ENCODE assay signal across 10 mouse cellular contexts in genomic region chr6:99684899-99685298, GRCm38 (mm10). TPM values are rescaled to one million over a fixed set of nuclear protein-coding genes. Genes with fewer than 3 reads are reported as not detected.
DNase-seq lines count a peak whose midpoint lies in the region; ATAC-seq and TF ChIP-seq lines count a peak whose summit lies in the region.
"Had no signal": no experiment of that assay in that cellular context is flagged by ENCODE, and none has a peak within 500 bp of the region (broad histone marks: within the 10 kb centered on the region; RNA-seq: fewer than 3 reads in every experiment).

No protein-coding gene starts in this region.

- H3K27ac ChIP-seq in limb, embryonic 11.5 days (replicated peaks; ENCODE audit: low read depth, low read length) = no peak overlapping the region
- no peak overlapping the region for H3K27ac ChIP-seq in limb, embryonic 10.5 days
- no peak overlapping the region for H3K27ac ChIP-seq in ES-Bruce4 (ENCODE audit: insufficient read depth, low read length)
- no peak overlapping the region for H3K27ac ChIP-seq in neural tube, embryonic 15.5 days (replicated peaks)
- H3K27ac ChIP-seq: limb, embryonic 12.5 days had no signal

- TF ChIP-seq POLR2A in ES-Bruce4 (IDR thresholded peaks at IDR 0.05; ENCODE audit: insufficient read depth, low read length) = no peak

- no peaks in the 10 kb centered on the region for H3K4me1 ChIP-seq in limb, embryonic 11.5 days (ENCODE audit: control insufficient read depth, insufficient read depth, low read length)
- H3K4me1 ChIP-seq in limb, embryonic 10.5 days = no peaks in the 10 kb centered on the region
- no peaks in the 10 kb centered on the region for H3K4me1 ChIP-seq in ES-Bruce4 (ENCODE audit: control insufficient read depth, insufficient read depth, low read length)
- no peaks in the 10 kb centered on the region for H3K4me1 ChIP-seq in neural tube, embryonic 15.5 days

- DNase-seq in limb, embryonic 11.5 days (ENCODE audit: low spot score) = peak; percentile 43
- DNase-seq in limb, embryonic 10.5 days (ENCODE audit: low spot score) = no peak
- peak; percentile 36 for DNase-seq in c-Kit-positive CD71-negative TER-119-negative erythroid progenitor cells, embryonic 14.5 days (ENCODE audit: low read depth)
- no peak for DNase-seq in layer of hippocampus, adult 9-11 months
- DNase-seq in right cerebral cortex, adult 2 months (ENCODE audit: low spot score in 2 of 2) = no peak

- no peak for ATAC-seq in limb, embryonic 11.5 days (ENCODE audit: insufficient number of reproducible peaks, low FRiP score, low TSS enrichment, low read depth)
- ATAC-seq in neutrophil, adult 5-6 weeks (ENCODE audit: extremely low read depth, insufficient number of reproducible peaks, low FRiP score, poor library complexity, severe bottlenecking) = peak; percentile 69; the same call in 1 of the 2 replicates
- no peak for ATAC-seq in neural tube, embryonic 15.5 days (ENCODE audit: low FRiP score)

- no peak overlapping the region for H3K4me2 ChIP-seq in limb, embryonic 11.5 days (ENCODE audit: low read depth, severe bottlenecking)
- no peak overlapping the region for H3K4me2 ChIP-seq in neural tube, embryonic 15.5 days
- H3K4me2 ChIP-seq: limb, embryonic 12.5 days had no signal

- TF ChIP-seq EP300 in ES-Bruce4 (IDR thresholded peaks at IDR 0.05; ENCODE audit: insufficient read depth, low read depth, low read length) = no peak

- 52% methylated on average over 5 of the region's 5 CpGs for WGBS in limb, embryonic 11.5 days
- 51% methylated on average over 5 of the region's 5 CpGs for WGBS in limb, embryonic 10.5 days
- WGBS in neural tube, embryonic 15.5 days = 57% methylated on average over 5 of the region's 5 CpGs

- H3K27me3 ChIP-seq in limb, embryonic 11.5 days (ENCODE audit: control insufficient read depth, insufficient read depth, low read length) = no peaks in the 10 kb centered on the region
- H3K27me3 ChIP-seq in limb, embryonic 10.5 days (ENCODE audit: low read depth, poor library complexity, severe bottlenecking) = peaks cover 10% of the 10 kb centered on the region
- H3K27me3 ChIP-seq in ES-Bruce4 (ENCODE audit: control insufficient read depth, insufficient read depth, low read length, poor library complexity, severe bottlenecking) = no peaks in the 10 kb centered on the region
- H3K27me3 ChIP-seq in neural tube, embryonic 15.5 days (replicated peaks) = peaks cover 8% of the 10 kb centered on the region; the same call in 1 of the 2 replicates

- no peak overlapping the region for H3K4me3 ChIP-seq in limb, embryonic 11.5 days (ENCODE audit: low read depth, low read length)
- no peak overlapping the region for H3K4me3 ChIP-seq in limb, embryonic 10.5 days
- H3K4me3 ChIP-seq in ES-Bruce4 (ENCODE audit: low read depth, low read length) = no peak overlapping the region
- H3K4me3 ChIP-seq in neural tube, embryonic 15.5 days (replicated peaks) = no peak overlapping the region
- H3K4me3 ChIP-seq: limb, embryonic 12.5 days had no signal

- no peaks in the 10 kb centered on the region for H3K36me3 ChIP-seq in limb, embryonic 11.5 days (ENCODE audit: control insufficient read depth, insufficient read depth, low read length)
- no peaks in the 10 kb centered on the region for H3K36me3 ChIP-seq in limb, embryonic 10.5 days
- H3K36me3 ChIP-seq in ES-Bruce4 (ENCODE audit: control insufficient read depth, insufficient read depth, low read length, poor library complexity, severe bottlenecking) = no peaks in the 10 kb centered on the region
- no peaks in the 10 kb centered on the region for H3K36me3 ChIP-seq in neural tube, embryonic 15.5 days
- H3K36me3 ChIP-seq: limb, embryonic 12.5 days had no signal

- H3K9ac ChIP-seq in limb, embryonic 11.5 days (ENCODE audit: low read length) = no peak overlapping the region
- no peak overlapping the region for H3K9ac ChIP-seq in ES-Bruce4 (ENCODE audit: low read depth, poor library complexity, severe bottlenecking)
- H3K9ac ChIP-seq in neural tube, embryonic 15.5 days (replicated peaks) = no peak overlapping the region
- H3K9ac ChIP-seq: limb, embryonic 12.5 days had no signal

- peak; percentile 42 for TF ChIP-seq CTCF in ES-Bruce4 (IDR thresholded peaks at IDR 0.05; ENCODE audit: low read depth, low read length)

- no peaks in the 10 kb centered on the region for H3K9me3 ChIP-seq in limb, embryonic 11.5 days (ENCODE audit: control insufficient read depth, low read length)
- H3K9me3 ChIP-seq in limb, embryonic 10.5 days (replicated peaks) = no peaks in the 10 kb centered on the region; the same call in 1 of the 2 replicates
- H3K9me3 ChIP-seq in ES-Bruce4 (replicated peaks; ENCODE audit: control insufficient read depth, insufficient read depth, low read length, poor library complexity, severe bottlenecking) = no peaks in the 10 kb centered on the region
- H3K9me3 ChIP-seq in neural tube, embryonic 15.5 days (replicated peaks) = no peaks in the 10 kb centered on the region

RNA-seq across cellular contexts. Expression of gene Gpr27, which starts 7.6 kb away (rescaled TPM):
- polyA plus RNA-seq in limb, embryonic 11.5 days (2014; fragmentation: Nextera tagmentation; extraction: Ambion mirVana) = 2.9 and 3.4 TPM in 2 replicates
- polyA plus RNA-seq in limb, embryonic 10.5 days (2016; fragmentation: Nextera tagmentation; extraction: Ambion mirVana) = 1.0 and 1.1 TPM in 2 replicates
- polyA plus RNA-seq in ES-Bruce4 (2011; ENCODE audit: insufficient read depth, insufficient read length, low read depth, missing spikeins) = 2.1 and 2.9 TPM in 2 replicates
- 0.74 TPM in 1 of 2 replicates, not detected in the other for total RNA-seq in neutrophil, adult 5-6 weeks (2017)
- 15.8 and 20.7 TPM in 2 replicates for polyA plus RNA-seq in neural tube, embryonic 15.5 days (2015; fragmentation: Nextera tagmentation; extraction: Ambion mirVana)

RNA-seq across cellular contexts. Expression of gene Gm20696, which starts 18.3 kb away (rescaled TPM):
- 3.1 and 4.0 TPM in 2 replicates for polyA plus RNA-seq in limb, embryonic 11.5 days (2014; fragmentation: Nextera tagmentation; extraction: Ambion mirVana)
- polyA plus RNA-seq in limb, embryonic 10.5 days (2016; fragmentation: Nextera tagmentation; extraction: Ambion mirVana) = 2.4 and 3.2 TPM in 2 replicates
- polyA plus RNA-seq in ES-Bruce4 (2011; ENCODE audit: insufficient read depth, insufficient read length, low read depth, missing spikeins) = 0.24 TPM in 1 of 2 replicates, not detected in the other
- 58.0 and 58.2 TPM in 2 replicates for total RNA-seq in neutrophil, adult 5-6 weeks (2017)
- polyA plus RNA-seq in neural tube, embryonic 15.5 days (2015; fragmentation: Nextera tagmentation; extraction: Ambion mirVana) = 2.3 and 2.7 TPM in 2 replicates

RNA-seq across cellular contexts. Expression of gene Eif4e3, which starts 18.3 kb away (rescaled TPM):
- polyA plus RNA-seq in limb, embryonic 11.5 days (2014; fragmentation: Nextera tagmentation; extraction: Ambion mirVana) = 17.6 and 22.7 TPM in 2 replicates
- polyA plus RNA-seq in limb, embryonic 10.5 days (2016; fragmentation: Nextera tagmentation; extraction: Ambion mirVana) = 11.1 and 14.6 TPM in 2 replicates
- 6.4 and 8.6 TPM in 2 replicates for polyA plus RNA-seq in ES-Bruce4 (2011; ENCODE audit: insufficient read depth, insufficient read length, low read depth, missing spikeins)
- total RNA-seq in neutrophil, adult 5-6 weeks (2017) = 20.5 and 23.5 TPM in 2 replicates
- 7.0 and 9.2 TPM in 2 replicates for polyA plus RNA-seq in neural tube, embryonic 15.5 days (2015; fragmentation: Nextera tagmentation; extraction: Ambion mirVana)

RNA-seq across cellular contexts. Expression of gene Prok2, which starts 41.3 kb away (rescaled TPM):
- 0.21 and 0.36 TPM in 2 replicates for polyA plus RNA-seq in limb, embryonic 11.5 days (2014; fragmentation: Nextera tagmentation; extraction: Ambion mirVana)
- not detected in 2 replicates for polyA plus RNA-seq in limb, embryonic 10.5 days (2016; fragmentation: Nextera tagmentation; extraction: Ambion mirVana)
- polyA plus RNA-seq in ES-Bruce4 (2011; ENCODE audit: insufficient read depth, insufficient read length, low read depth, missing spikeins) = not detected in 2 replicates
- 0.37 and 1.2 TPM in 2 replicates for total RNA-seq in neutrophil, adult 5-6 weeks (2017)
- 0.17 and 0.31 TPM in 2 replicates for polyA plus RNA-seq in neural tube, embryonic 15.5 days (2015; fragmentation: Nextera tagmentation; extraction: Ambion mirVana)
- polyA plus RNA-seq: neural tube, embryonic 14.5 days had no signal

Comparison
In these comparisons a context has a peak if more than half of its experiments do, and no peak if none do; other contexts are left out.
1. DNase-seq: peak in limb, embryonic 11.5 days (single experiment) and c-Kit-positive CD71-negative TER-119-negative erythroid progenitor cells, embryonic 14.5 days (single experiment); none in limb, embryonic 10.5 days (single experiment), layer of hippocampus, adult 9-11 months (single experiment) and right cerebral cortex, adult 2 months (0 of 2).